Mouse (Mus musculus) left cerebral cortex, adult 2 months (tissue): ENCODE data around the gene Brdt. TPM values are rescaled to one million over a fixed set of nuclear protein-coding genes. Genes with fewer than 3 reads are reported as not detected.
"Not testable (repeated sequence)": the region's sequence is repeated elsewhere in the genome, so short reads cannot be mapped to it uniquely, and the experiment has no call there.

Source experiments
- DNase-seq, 2 experiments: peaks; one replicate each; pipeline ENCODE4 v3.0.0; 2021 to 2022; ENCODE audit warnings: low spot score in 2 of 2, mixed read lengths in 1 of 2; ENCODE audit errors: extremely low spot score in 1 of 2
- H3K27ac ChIP-seq: fragments of 200-600 bp; 2 replicates; pipeline ENCODE4 v1.8.1; 2022
- H3K4me3 ChIP-seq: fragments of 200-600 bp; 2 replicates; pipeline ENCODE4 v1.8.1; 2022
- CTCF ChIP-seq: fragments of 200-600 bp; IDR thresholded peaks from 2 replicates; pipeline ENCODE4 v1.8.1; 2022; ENCODE audit warnings: antibody characterized with exemption, mild to moderate bottlenecking, moderate library complexity
- intact Hi-C: fragments of 180-260 bp; cut with DNase I; formaldehyde crosslinking; loops from one replicate; pipeline ENCODE4 v1.15.1; 2025
- total RNA-seq, 2 experiments: library from RNA; stranded (reverse); gene quantifications; 2 replicates each; pipeline ENCODE4 v1.2.3; 2021

The Brdt gene
- total RNA-seq, 2 experiments from 2014 or later, result 13.2 to 17.7 TPM

- intact Hi-C loops, result no loop called here
- Histone ChIP-seq H3K27ac (no peak overlapping the region), H3K4me3 (no peak overlapping the region)
- peak; percentile 39 for TF ChIP-seq CTCF
- DNase-seq, result no peak
Measured at GRCm38 (mm10) chr5:107346214-107346613, 15.3 kb downstream of the Brdt start.

- H3K27ac ChIP-seq, result no peak overlapping the region
- intact Hi-C loops, result no loop called here
- no peak for TF ChIP-seq CTCF
- no peak overlapping the region for H3K4me3 ChIP-seq
- no peak for DNase-seq
Measured at GRCm38 (mm10) chr5:107352566-107352965, 21.6 kb downstream of the Brdt start.

DNA sequence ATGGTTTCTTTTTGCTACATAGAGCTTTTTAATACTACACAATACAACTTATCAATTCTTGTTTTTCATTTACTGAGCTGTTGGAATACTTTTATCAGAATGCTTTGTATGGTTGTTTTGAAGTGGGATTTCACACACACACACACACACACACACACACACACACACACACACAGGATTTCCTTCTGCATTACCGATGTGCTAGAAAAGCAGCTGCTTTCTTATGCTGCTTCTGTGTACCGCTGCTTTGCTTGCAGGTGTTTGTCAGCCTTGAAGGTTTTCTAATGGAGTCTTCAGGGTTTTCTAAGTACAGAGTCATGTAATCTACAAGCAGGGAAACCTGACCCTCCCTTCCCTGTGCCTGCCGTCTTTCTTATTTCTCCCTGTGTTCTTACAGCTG is 23.0 kb downstream of the Brdt start:
- Histone ChIP-seq H3K27ac (no peak overlapping the region), H3K4me3 (no peak overlapping the region)
- intact Hi-C loops, result no loop called here
- DNase-seq, result no peak
- no peak for TF ChIP-seq CTCF

DNA sequence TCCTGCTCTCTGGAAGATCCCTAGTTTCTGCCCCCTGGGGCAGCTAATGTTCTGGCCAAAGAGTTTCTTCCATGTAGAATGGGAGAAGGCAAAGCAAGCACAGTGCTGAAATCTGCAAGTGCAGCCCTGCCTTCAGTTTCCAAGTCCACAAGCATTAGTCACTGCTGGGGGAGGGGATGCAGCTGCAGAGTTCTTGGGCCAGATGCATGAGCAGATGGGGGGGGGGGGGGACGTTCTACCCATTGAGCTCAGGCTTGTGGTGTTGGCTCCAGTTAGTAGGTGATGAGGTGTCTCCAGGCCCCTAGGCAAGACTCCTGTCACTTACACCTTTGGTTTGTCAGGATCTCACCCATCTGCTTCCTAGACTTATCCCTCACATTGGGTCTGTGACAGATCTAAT is 24.8 kb downstream of the Brdt start:
- H3K27ac ChIP-seq, result no peak overlapping the region
- no peak overlapping the region for H3K4me3 ChIP-seq
- intact Hi-C loops, result loop anchor here (5.0 kb wide), 1 partner anchor 156 kb away; no protein-coding TSS in a partner anchor
- DNase-seq, result peak in 1 of 2 experiments; percentile 19
- TF ChIP-seq CTCF, result no peak

- Histone ChIP-seq H3K27ac (no peak overlapping the region), H3K4me3 (no peak overlapping the region)
- intact Hi-C loops, result loop anchor here (5.0 kb wide), 1 partner anchor 155 kb away; no protein-coding TSS in a partner anchor
- no peak for DNase-seq
- TF ChIP-seq CTCF, result no peak
Measured at GRCm38 (mm10) chr5:107357723-107358122, 26.8 kb downstream of the Brdt start.

DNA sequence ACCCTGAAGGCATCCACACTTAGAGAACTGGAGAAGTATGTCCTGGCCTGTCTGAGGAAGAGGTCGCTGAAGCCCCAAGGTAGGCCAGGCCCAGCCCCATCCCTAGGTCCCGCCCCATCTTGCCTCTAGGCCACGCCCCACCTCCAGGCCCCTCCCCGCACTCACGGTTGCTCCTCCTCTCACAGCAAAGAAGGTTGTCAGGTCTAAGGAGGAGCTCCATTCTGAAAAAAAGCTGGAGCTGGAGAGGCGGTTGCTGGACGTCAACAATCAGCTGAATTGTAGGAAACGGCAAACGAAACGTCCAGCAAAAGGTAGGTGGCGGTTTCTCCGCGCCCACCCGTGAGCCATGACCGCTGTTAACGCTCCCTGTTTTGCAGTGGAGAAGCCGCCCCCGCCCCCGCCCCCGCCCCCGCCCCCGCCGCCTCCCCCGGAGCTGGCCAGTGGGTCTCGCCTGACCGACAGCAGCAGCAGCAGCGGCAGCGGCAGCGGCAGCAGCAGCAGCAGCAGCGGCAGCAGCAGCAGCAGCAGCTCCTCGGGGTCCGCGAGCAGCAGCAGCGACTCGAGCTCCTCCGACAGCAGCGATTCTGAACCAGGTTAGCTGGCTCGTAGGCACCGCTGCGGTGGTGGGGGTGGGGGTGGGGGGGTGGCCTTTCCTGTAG is 28.6 kb downstream of the Brdt start:
- H3K27ac ChIP-seq, result peak overlapping the region; percentile 84
- DNase-seq, result peak; percentile 84 to 85
- intact Hi-C loops, result loop anchor here (5.0 kb wide), 1 partner anchor 153 kb away; no protein-coding TSS in a partner anchor
- peak overlapping the region; percentile 71 for H3K4me3 ChIP-seq
- TF ChIP-seq CTCF, result no peak

GRCm38 (mm10) chr5:107360054-107360730 is 29.2 kb downstream of the Brdt start:
- Histone ChIP-seq H3K27ac (peak overlapping the region; percentile 84), H3K4me3 (peak overlapping the region; percentile 71)
- no peak for DNase-seq
- intact Hi-C loops, result no loop called here
- no peak for TF ChIP-seq CTCF

DNA sequence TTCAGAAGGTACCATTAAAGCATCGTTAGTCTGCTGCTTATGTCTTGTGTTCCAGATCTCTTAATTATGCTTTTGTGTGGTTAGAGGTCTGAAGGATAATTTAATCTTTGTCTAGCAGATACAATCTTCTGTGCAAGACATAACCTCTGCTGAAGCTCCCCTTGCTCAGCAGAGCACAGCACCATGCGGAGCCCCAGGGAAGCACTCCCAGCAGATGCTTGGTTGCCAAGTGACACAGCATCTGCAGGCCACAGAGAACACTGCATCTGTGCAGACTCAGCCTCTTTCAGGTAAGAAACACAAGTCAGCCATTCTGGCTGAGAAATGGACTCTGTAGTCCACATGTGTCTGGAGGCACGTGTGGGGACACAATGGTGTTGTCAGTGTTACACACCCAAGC is 39.1 kb downstream of the Brdt start:
- intact Hi-C loops, result no loop called here
- no peak for DNase-seq
- H3K27ac ChIP-seq, result no peak overlapping the region
- H3K4me3 ChIP-seq, result no peak overlapping the region
- TF ChIP-seq CTCF, result no peak; the same call in 1 of the 2 replicates

DNA sequence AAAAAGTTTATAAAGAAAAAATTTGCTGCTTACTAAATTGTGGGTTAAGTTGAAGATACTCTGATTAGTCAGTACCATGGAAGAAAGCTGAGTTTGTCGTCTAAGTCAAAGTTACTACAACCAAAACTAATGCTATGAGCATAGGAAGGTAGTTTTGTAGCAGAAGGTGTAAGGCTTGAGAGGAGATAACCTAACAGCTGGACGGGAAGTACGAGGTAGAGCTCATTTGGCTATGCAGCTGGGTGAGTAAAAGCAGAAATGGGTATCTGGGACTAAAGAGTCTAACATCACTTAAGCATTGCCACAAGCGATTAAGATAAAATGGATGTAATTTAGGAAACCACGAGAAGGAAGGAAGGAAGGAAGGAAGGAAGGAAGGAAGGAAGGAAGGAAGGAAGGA is 40.4 kb downstream of the Brdt start:
- no peak overlapping the region for H3K4me3 ChIP-seq
- intact Hi-C loops, result no loop called here
- no peak for DNase-seq
- TF ChIP-seq CTCF, result no peak
- H3K27ac ChIP-seq, result no peak overlapping the region

- TF ChIP-seq CTCF, result no peak
- Histone ChIP-seq H3K4me3 (no peak overlapping the region), H3K27ac (no peak overlapping the region)
- no peak for DNase-seq
- intact Hi-C loops, result no loop called here
Measured at GRCm38 (mm10) chr5:107373256-107373655, 42.3 kb downstream of the Brdt start.

- intact Hi-C loops, H3K4me3 ChIP-seq, DNase-seq, H3K27ac ChIP-seq: not testable (repeated sequence)
Measured at GRCm38 (mm10) chr5:107386448-107386847, 55.5 kb downstream of the Brdt start.

DNA sequence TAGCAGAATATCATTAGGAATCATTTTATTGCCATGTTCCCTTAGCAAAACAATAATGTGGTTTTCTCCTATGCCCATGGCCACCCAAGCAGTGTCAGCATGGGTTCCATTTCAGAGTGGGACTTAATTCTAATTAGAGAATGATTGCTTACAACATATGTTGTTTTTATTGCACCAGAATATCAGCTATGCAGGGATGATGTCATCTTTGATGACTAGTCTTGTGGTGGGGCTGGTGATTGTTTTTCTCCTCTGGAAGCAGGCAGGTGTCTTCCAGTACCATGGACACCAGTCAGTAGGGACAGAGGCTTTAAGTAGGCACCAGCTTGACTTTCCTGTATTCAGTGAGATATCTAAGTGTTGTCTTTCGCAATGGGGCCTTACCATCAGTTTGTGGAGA is 56.8 kb downstream of the Brdt start:
- no peak for DNase-seq
- TF ChIP-seq CTCF, result no peak
- intact Hi-C loops, result no loop called here
- Histone ChIP-seq H3K4me3 (no peak overlapping the region), H3K27ac (no peak overlapping the region)

GRCm38 (mm10) chr5:107389373-107389772 is 58.4 kb downstream of the Brdt start:
- intact Hi-C loops, result no loop called here
- no peak overlapping the region for H3K4me3 ChIP-seq
- H3K27ac ChIP-seq, result no peak overlapping the region
- no peak for TF ChIP-seq CTCF
- DNase-seq, result no peak
